Mouse (Mus musculus) ES-E14 (cell line): ENCODE measurements at regions not wholly inside any gene's neighbourhood (a gene's known extent, or its start where the extent isn't known, plus 50 kb on each side); places are given as distances from the start of the nearest gene placed in this dataset.

Experiments
- DNase-seq: peaks from one replicate; pipeline ENCODE4 v3.0.0-alpha.2; 2013; ENCODE audit warnings: low read depth, low spot score
- H3K27ac ChIP-seq: 2 replicates; pipeline ENCODE4 v1.5.1; 2012; ENCODE audit warnings: low read depth, mild to moderate bottlenecking, low read length, moderate library complexity, mixed read lengths; ENCODE audit not compliant: poor library complexity, insufficient read depth, severe bottlenecking
- H3K36me3 ChIP-seq: 2 replicates; pipeline ENCODE4 v1.6.1; 2012; ENCODE audit warnings: mild to moderate bottlenecking, low read length, moderate library complexity, mixed read lengths; ENCODE audit not compliant: control insufficient read depth, poor library complexity, insufficient read depth, severe bottlenecking
- H3K4me1 ChIP-seq, 2 experiments: fragments of 150-350 bp in 1 of 2; sonication (generic) in 1 of 2; 2 replicates each; pipeline ENCODE4 v1.6.1; 2012; ENCODE audit warnings: low read length in 2 of 2, mild to moderate bottlenecking in 1 of 2, mixed read lengths in 1 of 2; ENCODE audit not compliant: control insufficient read depth in 2 of 2, insufficient read depth in 2 of 2, poor library complexity in 1 of 2
- H3K4me3 ChIP-seq, 2 experiments: fragments of 150-350 bp in 1 of 2; sonication (generic) in 1 of 2; 2 replicates each; pipeline ENCODE4 v1.5.1; 2012; ENCODE audit warnings: low read length in 2 of 2, low read depth in 1 of 2, mild to moderate bottlenecking in 1 of 2, mixed read lengths in 1 of 2; ENCODE audit not compliant: insufficient read depth in 1 of 2, poor library complexity in 1 of 2, severe bottlenecking in 1 of 2
- H3K9ac ChIP-seq: 2 replicates; pipeline ENCODE4 v1.6.1; 2012; ENCODE audit warnings: low read depth, mild to moderate bottlenecking, low read length, mixed read lengths; ENCODE audit not compliant: poor library complexity, insufficient read depth, severe bottlenecking
- H3K9me3 ChIP-seq: fragments of 150-350 bp; sonication (generic); 2 replicates; pipeline ENCODE4 v1.6.1; 2012; ENCODE audit warnings: low read depth, mild to moderate bottlenecking, low read length; ENCODE audit not compliant: control insufficient read depth, insufficient read depth
- CHD2 ChIP-seq: IDR thresholded peaks from 2 replicates; pipeline ENCODE4 v1.6.1; 2014; ENCODE audit warnings: mild to moderate bottlenecking, low read depth, low read length, inconsistent platforms
- HCFC1 ChIP-seq: IDR thresholded peaks from 2 replicates; pipeline ENCODE4 v1.6.1; 2012; ENCODE audit warnings: low read length, inconsistent platforms, borderline replicate concordance; ENCODE audit not compliant: insufficient read depth
- MAFK ChIP-seq: IDR thresholded peaks from 2 replicates; pipeline ENCODE4 v1.6.1; 2014; ENCODE audit warnings: mild to moderate bottlenecking, low read depth, low read length, inconsistent platforms; ENCODE audit not compliant: insufficient read depth
- ZC3H11A ChIP-seq: IDR thresholded peaks from 2 replicates; pipeline ENCODE4 v1.6.1; 2012; ENCODE audit warnings: low read depth, mild to moderate bottlenecking, inconsistent platforms, low read length, borderline replicate concordance
- ZNF384 ChIP-seq: IDR thresholded peaks from 2 replicates; pipeline ENCODE4 v1.6.1; 2012; ENCODE audit warnings: low read depth, low read length, inconsistent platforms
- in situ Hi-C, 2 experiments: fragments of 600-800 bp; cut with MboI; formaldehyde crosslinking; loops; one replicate each; pipeline ENCODE4 v1.15.1; 2025; ENCODE audit warnings: low sequenced_read_pairs in 2 of 2, inconsistent platforms in 1 of 2; ENCODE audit not compliant: unreplicated experiment in 2 of 2

- Histone ChIP-seq H3K27ac (no peak overlapping the region), H3K36me3 (no peaks in the 10 kb centered on the region), H3K4me1 (no peaks in the 10 kb centered on the region), H3K9me3 (no peaks in the 10 kb centered on the region), H3K9ac (no peak overlapping the region), H3K4me3 (no peak overlapping the region)
- TF ChIP-seq ZNF384 (no peak), MAFK (no peak), ZC3H11A (no peak), CHD2 (no peak), HCFC1 (no peak)
- in situ Hi-C loops, result no loop called here
- DNase-seq, result no peak
Measured at GRCm38 (mm10) chr8:89234041-89234440, 190.1 kb upstream of the Sall1 start.

- in situ Hi-C loops, result no loop called here
- Histone ChIP-seq H3K9ac (no peak overlapping the region), H3K27ac (no peak overlapping the region), H3K4me3 (no peak overlapping the region), H3K36me3 (no peaks in the 10 kb centered on the region), H3K9me3 (no peaks in the 10 kb centered on the region), H3K4me1 (no peaks in the 10 kb centered on the region)
- DNase-seq, result no peak
- TF ChIP-seq CHD2, result no peak
- TF ChIP-seq ZNF384, result no peak
- no peak for TF ChIP-seq MAFK
- TF ChIP-seq ZC3H11A, result no peak
- no peak for TF ChIP-seq HCFC1
Measured at GRCm38 (mm10) chr8:89232318-89232717, 188.4 kb upstream of the Sall1 start.

GRCm38 (mm10) chr8:89229144-89229543, 185.2 kb upstream of the Sall1 start:
- H3K27ac ChIP-seq, result no peak overlapping the region
- TF ChIP-seq HCFC1, result no peak
- TF ChIP-seq CHD2, result no peak
- no peak for TF ChIP-seq ZC3H11A
- TF ChIP-seq ZNF384, result no peak
- no peak for TF ChIP-seq MAFK
- no peaks in the 10 kb centered on the region for H3K4me1 ChIP-seq
- no peaks in the 10 kb centered on the region for H3K9me3 ChIP-seq
- H3K4me3 ChIP-seq, result no peak overlapping the region
- no peaks in the 10 kb centered on the region for H3K36me3 ChIP-seq
- in situ Hi-C loops, result no loop called here
- no peak for DNase-seq
- no peak overlapping the region for H3K9ac ChIP-seq

- DNase-seq, result no peak
- Histone ChIP-seq H3K9ac (no peak overlapping the region), H3K9me3 (no peaks in the 10 kb centered on the region), H3K4me3 (no peak overlapping the region), H3K27ac (no peak overlapping the region), H3K36me3 (no peaks in the 10 kb centered on the region), H3K4me1 (no peaks in the 10 kb centered on the region)
- in situ Hi-C loops, result no loop called here
- no peak for TF ChIP-seq MAFK
- TF ChIP-seq ZNF384, result no peak
- TF ChIP-seq ZC3H11A, result no peak
- no peak for TF ChIP-seq CHD2
- TF ChIP-seq HCFC1, result no peak
Measured at GRCm38 (mm10) chr8:89220870-89221269, 176.9 kb upstream of the Sall1 start.

GRCm38 (mm10) chr8:89220381-89220780, 176.4 kb upstream of the Sall1 start:
- in situ Hi-C loops, result no loop called here

More at GRCm38 (mm10) chr8:89220381-89220780, 176.4 kb upstream of the Sall1 start:
- no peak overlapping the region for H3K27ac ChIP-seq
- H3K9ac ChIP-seq, result no peak overlapping the region
- H3K9me3 ChIP-seq, result no peaks in the 10 kb centered on the region
- no peak for TF ChIP-seq MAFK
- no peak for TF ChIP-seq CHD2
- no peak for TF ChIP-seq ZC3H11A
- TF ChIP-seq HCFC1, result no peak
- TF ChIP-seq ZNF384, result no peak
- no peak for DNase-seq
- H3K36me3 ChIP-seq, result no peaks in the 10 kb centered on the region
- no peak overlapping the region for H3K4me3 ChIP-seq
- H3K4me1 ChIP-seq, result no peaks in the 10 kb centered on the region
